Mouse (Mus musculus) stomach, postnatal 0 days (tissue): ENCODE results near the gene Bgn.

Experiments used
- CTCF ChIP-seq: IDR thresholded peaks from 2 replicates; pipeline ENCODE4 v1.5.1; 2016; ENCODE audit warnings: antibody characterized with exemption, low read depth, mild to moderate bottlenecking, moderate library complexity
- EP300 ChIP-seq: optimal IDR thresholded peaks from 2 replicates; pipeline ENCODE3; 2016; ENCODE audit warnings: antibody characterized with exemption

DNA sequence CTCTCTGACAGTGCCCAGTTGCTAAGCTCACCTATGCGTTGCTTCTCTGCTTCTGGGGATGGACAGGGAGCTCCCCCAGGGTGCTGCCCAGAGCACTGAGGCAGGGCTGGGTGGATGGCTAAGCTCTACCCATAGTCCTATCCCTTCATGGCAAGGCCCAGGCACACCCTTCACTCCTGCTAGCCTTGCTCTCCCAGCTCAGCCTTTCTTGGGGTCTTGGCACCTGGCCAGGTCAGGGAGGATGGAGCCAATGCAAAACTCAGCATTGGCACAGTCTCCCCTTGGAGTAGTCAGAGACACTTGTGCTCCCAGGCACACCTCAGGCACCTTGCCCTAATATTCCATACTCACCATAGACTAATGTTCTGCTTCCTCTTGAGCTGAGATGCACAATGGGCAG lies 674 bp downstream of the Bgn start:
- TF ChIP-seq CTCF (no peak), EP300 (no peak)
